Mouse (Mus musculus) midbrain, embryonic 10.5 days (tissue): ENCODE measurements around the gene Fgf13. TPM values are rescaled to one million over a fixed set of nuclear protein-coding genes. Genes with fewer than 3 reads are reported as not detected.

Experiments used
- DNase-seq: peaks from one replicate; pipeline ENCODE4 v3.0.0-alpha.2; 2017; ENCODE audit warnings: low spot score
- H3K27ac ChIP-seq: fragments of 300-500 bp; sonication (generic); replicated peaks from 2 replicates; pipeline ENCODE4 v1.5.1; 2016; ENCODE audit warnings: mild to moderate bottlenecking
- H3K27me3 ChIP-seq: fragments of 300-500 bp; sonication (generic); 2 replicates; pipeline ENCODE4 v1.6.1; 2016; ENCODE audit warnings: low read depth, mild to moderate bottlenecking; ENCODE audit not compliant: poor library complexity, severe bottlenecking
- H3K36me3 ChIP-seq: fragments of 300-500 bp; sonication (generic); 2 replicates; pipeline ENCODE4 v1.6.1; 2016; ENCODE audit warnings: mild to moderate bottlenecking, moderate library complexity
- H3K4me1 ChIP-seq: fragments of 300-500 bp; sonication (generic); 2 replicates; pipeline ENCODE4 v1.6.1; 2016
- H3K4me3 ChIP-seq: fragments of 300-500 bp; sonication (generic); 2 replicates; pipeline ENCODE4 v1.5.1; 2016; ENCODE audit warnings: mild to moderate bottlenecking, moderate library complexity
- H3K9me3 ChIP-seq: fragments of 300-500 bp; sonication (generic); replicated peaks from 2 replicates; pipeline ENCODE4 v1.6.1; 2016; ENCODE audit warnings: mild to moderate bottlenecking
- WGBS: fragments of 180-500 bp; shearing (Covaris S2); methylation state at CpG from one replicate; pipeline ENCODE4 v1.1.7; 2016; 5-methylcytosine and 5-hydroxymethylcytosine counted together
- microRNA counts: library from miRNA; unstranded; fragments of <30 nt; microRNA quantifications from one replicate; lab custom pipeline; 2017
- microRNA-seq: library from miRNA; unstranded; fragments of <30 nt; microRNA quantifications from one replicate; pipeline ENCODE4, GENCODE M21; 2017
- polyA plus RNA-seq: library from polyadenylated mRNA; unstranded; fragments of >200 nt; fragmentation: Nextera tagmentation; extraction: Ambion mirVana; gene quantifications from 2 replicates; pipeline ENCODE4 v1.2.1, GENCODE M21; 2016

Fgf13 gene
- polyA plus RNA-seq, 1 experiment from 2014 or later: 22.8 TPM

DNA sequence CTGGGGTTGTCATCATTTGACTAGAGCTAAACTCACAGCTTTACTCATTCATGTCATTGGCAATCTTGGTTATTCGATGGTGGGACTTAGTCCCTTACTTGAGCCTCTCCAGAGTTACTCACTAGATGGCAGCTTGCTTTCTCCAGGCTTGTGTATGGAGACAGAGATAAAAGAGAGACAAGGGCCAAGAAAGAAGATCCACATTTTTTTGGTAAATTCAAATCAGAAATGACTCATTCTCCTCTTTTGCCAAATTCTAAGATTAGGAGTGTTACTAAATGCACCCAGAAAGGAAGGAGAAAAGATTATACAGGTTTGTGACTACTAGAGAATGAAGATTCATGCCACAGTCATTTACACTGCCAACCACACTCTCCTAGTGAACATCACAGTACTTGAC is 532.9 kb downstream of the Fgf13 start:
- no peaks in the 10 kb centered on the region for H3K4me1 ChIP-seq
- H3K9me3 ChIP-seq: no peaks in the 10 kb centered on the region
- H3K36me3 ChIP-seq: no peaks in the 10 kb centered on the region
- DNase-seq: no peak
- H3K27me3 ChIP-seq: no peaks in the 10 kb centered on the region
- H3K27ac ChIP-seq: no peak overlapping the region
- WGBS: 92% methylated on average over 1 of the region's 1 CpGs
- no peak overlapping the region for H3K4me3 ChIP-seq

MicroRNAs within 50 kb of the gene (microRNA counts, 519-probe panel; counts per million panel counts)
- microRNA mmu-miR-504 (lab: Ali Mortazavi, UCI): 1,549 counts per million, percentile 3 among the panel's probes with 10 or more counts

Small RNA genes lying within 50 kb of the gene (microRNA-seq; reads per million reads assigned to microRNA genes)
- gene Mir504: 21.8 reads per million, percentile 32 among the genes with 10 or more reads in this experiment
